Mouse (Mus musculus): ENCODE results near the gene Xrcc1. TPM values are rescaled to one million over a fixed set of nuclear protein-coding genes. Genes with fewer than 3 reads are reported as not detected.

Gene Xrcc1
- polyA plus RNA-seq, 1 experiment, result 54.6 TPM

DNA sequence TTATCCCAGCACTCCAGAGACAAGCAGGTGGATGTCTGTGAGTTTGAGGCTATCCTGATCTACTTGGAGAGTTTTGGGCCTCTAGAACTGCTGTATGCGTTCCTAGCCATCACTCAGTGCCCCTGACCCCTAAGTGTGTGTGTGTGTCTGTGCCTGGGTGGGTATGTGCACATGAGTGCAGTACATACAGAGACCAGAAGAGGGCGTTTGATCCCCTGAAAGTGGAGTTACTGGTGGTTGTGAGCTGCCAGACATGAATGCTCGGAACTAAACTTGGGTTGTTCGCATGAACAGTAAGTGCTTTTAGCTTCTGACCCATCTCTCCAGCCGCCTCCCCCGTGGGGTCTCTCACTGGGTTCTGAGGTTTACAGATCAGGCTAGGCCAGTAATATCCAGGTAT is 76.9 kb downstream of the Xrcc1 start:
- no peaks in the 10 kb centered on the region for H3K4me1 ChIP-seq (ENCODE audit: control insufficient read depth, insufficient read depth, low read length)
- no peak for TF ChIP-seq POLR2A (IDR thresholded peaks at IDR 0.05; ENCODE audit: borderline replicate concordance, low read depth, low read length)
- no peak for TF ChIP-seq CTCF (IDR thresholded peaks at IDR 0.05; ENCODE audit: low read depth, low read length)
- H3K4me3 ChIP-seq (ENCODE audit: insufficient read depth, low read length), result no peak overlapping the region
- H3K27ac ChIP-seq (ENCODE audit: insufficient read depth, low read depth, low read length), result no peak overlapping the region

Other genes starting within 250 kb of the Xrcc1 start
- gene Zfp61, start 245.1 kb upstream of the Xrcc1 start, polyA plus RNA-seq (2012; ENCODE audit: insufficient read depth, insufficient read length, missing spikeins), result 10.0 and 11.3 TPM in 2 replicates
- gene Zfp94, start 229.6 kb upstream of the Xrcc1 start, polyA plus RNA-seq (2012; ENCODE audit: insufficient read depth, insufficient read length, missing spikeins), result 3.5 and 5.3 TPM in 2 replicates
- gene Tescl, start 212.4 kb upstream of the Xrcc1 start, polyA plus RNA-seq (2012; ENCODE audit: insufficient read depth, insufficient read length, missing spikeins), result not detected in 2 replicates
- gene Lypd5, start 197.1 kb upstream of the Xrcc1 start, polyA plus RNA-seq (2012; ENCODE audit: insufficient read depth, insufficient read length, missing spikeins), result not detected in 2 replicates
- gene Kcnn4, start 176.0 kb upstream of the Xrcc1 start, polyA plus RNA-seq (2012; ENCODE audit: insufficient read depth, insufficient read length, missing spikeins), result 50.1 and 51.4 TPM in 2 replicates
- gene Smg9, start 146.7 kb upstream of the Xrcc1 start, polyA plus RNA-seq (2012; ENCODE audit: insufficient read depth, insufficient read length, missing spikeins), result 35.8 and 36.5 TPM in 2 replicates
- gene Irgc1, start 94.0 kb upstream of the Xrcc1 start, polyA plus RNA-seq (2012; ENCODE audit: insufficient read depth, insufficient read length, missing spikeins), result not detected in 2 replicates
- gene Plaur, start 83.8 kb upstream of the Xrcc1 start, polyA plus RNA-seq (2012; ENCODE audit: insufficient read depth, insufficient read length, missing spikeins), result 24.8 and 27.5 TPM in 2 replicates
- gene Cadm4, start 64.3 kb upstream of the Xrcc1 start, polyA plus RNA-seq (2012; ENCODE audit: insufficient read depth, insufficient read length, missing spikeins), result not detected in 2 replicates
- 0.69 TPM in 1 of 2 replicates, not detected in the other for gene Zfp428, start 39.3 kb upstream of the Xrcc1 start, polyA plus RNA-seq (2012; ENCODE audit: insufficient read depth, insufficient read length, missing spikeins)
- gene AC161166.1, start 33.8 kb upstream of the Xrcc1 start, polyA plus RNA-seq (2012; ENCODE audit: insufficient read depth, insufficient read length, missing spikeins), result not detected in 2 replicates
- 6.6 and 8.5 TPM in 2 replicates for gene Irgq, start 15.6 kb upstream of the Xrcc1 start, polyA plus RNA-seq (2012; ENCODE audit: insufficient read depth, insufficient read length, missing spikeins)
- gene Pinlyp, start 171 bp upstream of the Xrcc1 start, polyA plus RNA-seq (2012; ENCODE audit: insufficient read depth, insufficient read length, missing spikeins), result not detected in 2 replicates
- gene Ethe1, start 41.3 kb downstream of the Xrcc1 start, polyA plus RNA-seq (2012; ENCODE audit: insufficient read depth, insufficient read length, missing spikeins), result 18.2 and 18.5 TPM in 2 replicates
- not detected in 2 replicates for gene Zfp575, start 41.4 kb downstream of the Xrcc1 start, polyA plus RNA-seq (2012; ENCODE audit: insufficient read depth, insufficient read length, missing spikeins)
- 7.2 and 7.6 TPM in 2 replicates for gene Phldb3, start 64.5 kb downstream of the Xrcc1 start, polyA plus RNA-seq (2012; ENCODE audit: insufficient read depth, insufficient read length, missing spikeins)
- gene Lypd3, start 90.3 kb downstream of the Xrcc1 start, polyA plus RNA-seq (2012; ENCODE audit: insufficient read depth, insufficient read length, missing spikeins), result not detected in 2 replicates
- gene Tex101, start 130.4 kb downstream of the Xrcc1 start, polyA plus RNA-seq (2012; ENCODE audit: insufficient read depth, insufficient read length, missing spikeins), result not detected in 2 replicates
- not detected in 2 replicates for gene BC049730, start 163.0 kb downstream of the Xrcc1 start, polyA plus RNA-seq (2012; ENCODE audit: insufficient read depth, insufficient read length, missing spikeins)
- gene Gm4763, start 180.6 kb downstream of the Xrcc1 start, polyA plus RNA-seq (2012; ENCODE audit: insufficient read depth, insufficient read length, missing spikeins), result not detected in 2 replicates
- gene Cd177, start 214.0 kb downstream of the Xrcc1 start, polyA plus RNA-seq (2012; ENCODE audit: insufficient read depth, insufficient read length, missing spikeins), result 0.47 and 0.74 TPM in 2 replicates
- 1.7 TPM in 1 of 2 replicates, not detected in the other for gene Ceacam10, start 230.9 kb downstream of the Xrcc1 start, polyA plus RNA-seq (2012; ENCODE audit: insufficient read depth, insufficient read length, missing spikeins)

All from bone marrow macrophage, adult 2 months (primary cell).